Mouse (Mus musculus) G1E (cell line): Measurements from ENCODE around the gene Gm11111. TPM values are rescaled to one million over a fixed set of nuclear protein-coding genes. Genes with fewer than 3 reads are reported as not detected.

Experiments used
- ATAC-seq: 2 replicates; pipeline ENCODE4 v1.8.0; 2016; ENCODE audit warnings: mild to moderate bottlenecking; ENCODE audit not compliant: insufficient number of reproducible peaks, poor library complexity, low FRiP score, severe bottlenecking; ENCODE audit errors: extremely low read depth
- DNase-seq: peaks from one replicate; pipeline ENCODE4 v3.0.0; 2012; ENCODE audit warnings: low spot score
- H3K27me3 ChIP-seq: 2 replicates; pipeline ENCODE4 v1.6.1; 2012; ENCODE audit warnings: mild to moderate bottlenecking, low read length, inconsistent platforms; ENCODE audit not compliant: insufficient read depth
- H3K36me3 ChIP-seq: replicated peaks from 2 replicates; pipeline ENCODE3; 2012; ENCODE audit warnings: mild to moderate bottlenecking, inconsistent platforms
- H3K4me1 ChIP-seq: 2 replicates; pipeline ENCODE4 v1.6.1; 2012; ENCODE audit warnings: low read depth, low read length, inconsistent platforms, mixed read lengths; ENCODE audit not compliant: insufficient read depth
- H3K4me3 ChIP-seq: 2 replicates; pipeline ENCODE4 v1.5.1; 2012; ENCODE audit warnings: low read depth, mild to moderate bottlenecking, inconsistent platforms, low read length, moderate library complexity, mixed read lengths
- H3K9me3 ChIP-seq: replicated peaks from 2 replicates; pipeline ENCODE4 v1.6.1; 2012; ENCODE audit warnings: inconsistent platforms
- CTCF ChIP-seq: IDR thresholded peaks from 2 replicates; pipeline ENCODE4 v1.5.1; 2012; ENCODE audit warnings: low read depth, low read length, inconsistent platforms, mixed read lengths
- GATA1 ChIP-seq: IDR thresholded peaks from 2 replicates; pipeline ENCODE4 v1.6.1; 2012; ENCODE audit warnings: borderline replicate concordance, low read length, inconsistent platforms, mixed read lengths
- GATA2 ChIP-seq: IDR thresholded peaks from 2 replicates; pipeline ENCODE4 v1.6.1; 2012; ENCODE audit warnings: low read depth, low read length, inconsistent platforms, borderline replicate concordance
- POLR2AphosphoS5 ChIP-seq: IDR thresholded peaks from 2 replicates; pipeline ENCODE4 v1.6.1; 2012; ENCODE audit warnings: low read depth, low read length, inconsistent platforms; ENCODE audit not compliant: insufficient replicate concordance
- TAL1 ChIP-seq: conservative IDR thresholded peaks from 2 replicates; pipeline ENCODE4 v1.6.1; 2012; ENCODE audit warnings: low read depth, low read length, inconsistent platforms, mixed read lengths
- polyA plus RNA-seq: library from polyadenylated mRNA; stranded (reverse); fragments of >175 nt; gene quantifications from 2 replicates; pipeline ENCODE4 v1.2.3, GENCODE M21; 2012
- total RNA-seq, 2 experiments: library from RNA; stranded (forward) in 1 of 2; stranded (reverse) in 1 of 2; fragments of 200-1000 nt in 1 of 2; fragments of >200 nt in 1 of 2; fragmentation: Nextera tagmentation in 1 of 2; gene quantifications; 2 replicates each; pipeline ENCODE4 v1.2.3; 2014 to 2017

Gm11111 gene
- total and polyA plus RNA-seq, 3 experiments: not detected

- no peak for ATAC-seq
- no peaks in the 10 kb centered on the region for H3K27me3 ChIP-seq
- H3K4me3 ChIP-seq: no peak overlapping the region
- TF ChIP-seq CTCF (no peak), GATA1 (no peak), TAL1 (no peak), POLR2AphosphoS5 (no peak), GATA2 (no peak)
- H3K9me3 ChIP-seq: peaks cover 12% of the 10 kb centered on the region
- DNase-seq: no peak
- H3K36me3 ChIP-seq: no peaks in the 10 kb centered on the region
- no peaks in the 10 kb centered on the region for H3K4me1 ChIP-seq
These were observed 2.2 kb upstream of the Gm11111 start for GRCm38 (mm10) chr5:98550285-98550684.

GRCm38 (mm10) chr5:98550873-98551272, 1.6 kb upstream of the Gm11111 start:
- Histone ChIP-seq H3K4me3 (no peak overlapping the region), H3K36me3 (no peaks in the 10 kb centered on the region), H3K4me1 (no peaks in the 10 kb centered on the region), H3K27me3 (no peaks in the 10 kb centered on the region), H3K9me3 (peaks cover 12% of the 10 kb centered on the region)
- DNase-seq (no peak), ATAC-seq (no peak)
- TF ChIP-seq GATA2: no peak

- H3K4me3 ChIP-seq: no peak overlapping the region
- H3K4me1 ChIP-seq: no peaks in the 10 kb centered on the region
- H3K27me3 ChIP-seq: no peaks in the 10 kb centered on the region
- no peaks in the 10 kb centered on the region for H3K36me3 ChIP-seq
- H3K9me3 ChIP-seq: peaks cover 15% of the 10 kb centered on the region
- no peak for ATAC-seq
- no peak for TF ChIP-seq CTCF
- no peak for DNase-seq
These were observed 511 bp downstream of the Gm11111 start for GRCm38 (mm10) chr5:98552811-98553601.

GRCm38 (mm10) chr5:98561301-98561700, 8.8 kb downstream of the Gm11111 start:
- Histone ChIP-seq H3K36me3 (no peaks in the 10 kb centered on the region), H3K4me1 (no peaks in the 10 kb centered on the region), H3K9me3 (peaks cover 19% of the 10 kb centered on the region), H3K4me3 (no peak overlapping the region), H3K27me3 (no peaks in the 10 kb centered on the region)
- ATAC-seq (no peak), DNase-seq (no peak)
- TF ChIP-seq POLR2AphosphoS5: no peak
- no peak for TF ChIP-seq GATA2
- no peak for TF ChIP-seq GATA1
- TF ChIP-seq TAL1: no peak
- no peak for TF ChIP-seq CTCF

- TF ChIP-seq POLR2AphosphoS5: no peak
- TF ChIP-seq CTCF: no peak
- TF ChIP-seq TAL1: no peak
- no peak for TF ChIP-seq GATA1
- TF ChIP-seq GATA2: no peak
- no peaks in the 10 kb centered on the region for H3K36me3 ChIP-seq
- no peak overlapping the region for H3K4me3 ChIP-seq
- no peaks in the 10 kb centered on the region for H3K4me1 ChIP-seq
- H3K27me3 ChIP-seq: no peaks in the 10 kb centered on the region
- peaks cover 17% of the 10 kb centered on the region for H3K9me3 ChIP-seq
- DNase-seq: no peak
- ATAC-seq: no peak
These were observed 10.3 kb downstream of the Gm11111 start for GRCm38 (mm10) chr5:98562806-98563205.

- TF ChIP-seq GATA2 (no peak), POLR2AphosphoS5 (no peak), TAL1 (no peak), GATA1 (no peak), CTCF (no peak)
- DNase-seq (no peak), ATAC-seq (no peak)
- H3K4me1 ChIP-seq: no peaks in the 10 kb centered on the region
- H3K27me3 ChIP-seq: no peaks in the 10 kb centered on the region
- H3K36me3 ChIP-seq: no peaks in the 10 kb centered on the region
- no peak overlapping the region for H3K4me3 ChIP-seq
- peaks cover 17% of the 10 kb centered on the region for H3K9me3 ChIP-seq
These were observed 11.3 kb downstream of the Gm11111 start for GRCm38 (mm10) chr5:98563801-98564200.
